Mouse (Mus musculus) forebrain, embryonic 11.5 days (tissue): ENCODE measurements around the gene Impdh1. TPM values are rescaled to one million over a fixed set of nuclear protein-coding genes. Genes with fewer than 3 reads are reported as not detected.
A peak's percentile ranks its signal among the peaks of the same experiment; 100 is the strongest.

Experiments used
- ATAC-seq: fragments of 200-750 bp; cut with Nextera tagmentation; replicated peaks from 2 replicates; pipeline ENCODE4 v1.8.0; 2017; ENCODE audit warnings: moderate TSS enrichment; ENCODE audit not compliant: low FRiP score
- DNase-seq: peaks from one replicate; pipeline ENCODE4 v3.0.0-alpha.2; 2017; ENCODE audit warnings: low spot score
- H3K27ac ChIP-seq: fragments of 300-500 bp; sonication (generic); 2 replicates; pipeline ENCODE4 v1.5.1; 2014; ENCODE audit warnings: low read depth, low read length
- H3K27me3 ChIP-seq: fragments of 300-500 bp; sonication (generic); 2 replicates; pipeline ENCODE4 v1.6.1; 2014; ENCODE audit warnings: mild to moderate bottlenecking, low read length, mixed read lengths; ENCODE audit not compliant: control insufficient read depth, insufficient read depth
- H3K36me3 ChIP-seq: fragments of 300-500 bp; sonication (generic); 2 replicates; pipeline ENCODE4 v1.6.1; 2014; ENCODE audit warnings: mild to moderate bottlenecking, low read length, moderate library complexity, mixed read lengths; ENCODE audit not compliant: control insufficient read depth, insufficient read depth
- H3K4me1 ChIP-seq: fragments of 300-500 bp; sonication (generic); replicated peaks from 2 replicates; pipeline ENCODE4 v1.6.1; 2014; ENCODE audit warnings: low read length, mixed read lengths; ENCODE audit not compliant: control insufficient read depth, insufficient read depth
- H3K4me2 ChIP-seq: fragments of 300-500 bp; sonication (generic); 2 replicates; pipeline ENCODE4 v1.6.1; 2014; ENCODE audit warnings: low read depth, mild to moderate bottlenecking, low read length, moderate library complexity, mixed read lengths; ENCODE audit not compliant: severe bottlenecking
- H3K4me3 ChIP-seq: fragments of 300-500 bp; sonication (generic); 2 replicates; pipeline ENCODE4 v1.5.1; 2014; ENCODE audit warnings: low read depth, low read length
- H3K9ac ChIP-seq: fragments of 300-500 bp; sonication (generic); 2 replicates; pipeline ENCODE4 v1.6.1; 2014; ENCODE audit warnings: low read length
- H3K9me3 ChIP-seq: fragments of 300-500 bp; sonication (generic); 2 replicates; pipeline ENCODE4 v1.6.1; 2016; ENCODE audit warnings: low read length, mixed read lengths; ENCODE audit not compliant: control insufficient read depth
- WGBS: fragments of 180-500 bp; shearing (Covaris S2); extraction: QIAGEN DNeasy Blood & Tissue Kit; methylation state at CpG from one replicate; pipeline ENCODE4 v1.1.7; 2014; 5-methylcytosine and 5-hydroxymethylcytosine counted together
- polyA plus RNA-seq: library from polyadenylated mRNA; unstranded; fragments of >200 nt; fragmentation: Nextera tagmentation; extraction: Ambion mirVana; gene quantifications from 2 replicates; pipeline ENCODE4 v1.2.1, GENCODE M21; 2014

The Impdh1 gene
- polyA plus RNA-seq, 1 experiment from 2014 or later, result 38.3 TPM

DNA sequence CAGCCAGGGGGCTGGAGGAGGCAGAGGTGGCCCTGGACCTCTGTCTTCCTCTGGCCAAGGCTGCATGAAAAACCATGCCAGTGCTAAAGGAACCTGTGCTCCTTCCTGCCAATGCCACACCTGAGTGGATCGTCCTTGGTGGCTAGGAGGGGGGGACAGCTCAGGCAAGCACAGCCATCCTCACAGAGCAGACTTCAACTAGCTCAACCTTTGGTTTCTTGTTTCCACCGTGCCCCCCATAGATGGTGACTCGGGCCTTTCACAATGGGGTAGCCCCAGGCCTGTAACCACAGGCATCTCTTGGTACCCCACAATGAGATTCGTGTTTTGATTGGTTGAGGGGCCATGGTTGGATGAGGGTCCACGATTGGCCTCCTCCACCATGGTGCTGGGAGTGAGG is 14.8 kb downstream of the Impdh1 start:
- H3K4me3 ChIP-seq, result no peak overlapping the region
- H3K27ac ChIP-seq, result no peak overlapping the region
- 90% methylated on average over 5 of the region's 5 CpGs for WGBS
- H3K36me3 ChIP-seq, result no peaks in the 10 kb centered on the region; the same call in 1 of the 2 replicates
- H3K4me1 ChIP-seq, result 0 out of 2 replicates have a peak, but pooled peaks cover 2% of the 10 kb centered on the region
- H3K9me3 ChIP-seq, result no peaks in the 10 kb centered on the region
- DNase-seq, result no peak
- ATAC-seq, result no peak
- H3K27me3 ChIP-seq, result peaks cover 2% of the 10 kb centered on the region; the same call in 1 of the 2 replicates
- H3K9ac ChIP-seq, result no peak overlapping the region
- no peak overlapping the region for H3K4me2 ChIP-seq

DNA sequence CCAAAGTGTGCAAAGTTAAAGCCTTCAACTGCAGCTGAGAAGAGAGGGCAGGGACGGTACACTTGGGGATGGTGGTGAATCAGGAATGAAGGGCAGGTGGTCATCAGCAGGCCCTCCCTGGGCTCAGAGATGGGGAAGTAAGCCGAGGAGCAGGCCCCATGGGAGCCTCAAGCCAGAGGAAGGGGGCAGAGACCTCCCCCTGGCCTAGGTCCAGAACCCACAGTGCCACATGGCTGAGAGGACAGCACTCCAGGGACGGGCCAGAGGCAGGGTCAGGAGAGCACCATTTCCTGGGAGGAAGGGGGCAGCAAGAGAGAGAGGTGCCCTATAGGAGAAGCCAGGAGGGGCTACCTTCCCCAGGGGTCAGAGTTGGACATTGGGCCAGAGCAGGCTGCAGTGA is 15.7 kb downstream of the Impdh1 start:
- Histone ChIP-seq H3K9me3 (no peaks in the 10 kb centered on the region), H3K27ac (no peak overlapping the region), H3K27me3 (peaks cover 2% of the 10 kb centered on the region; the same call in 1 of the 2 replicates), H3K4me2 (no peak overlapping the region), H3K4me3 (no peak overlapping the region), H3K4me1 (0 out of 2 replicates have a peak, but pooled peaks cover 2% of the 10 kb centered on the region), H3K9ac (no peak overlapping the region), H3K36me3 (no peaks in the 10 kb centered on the region; the same call in 1 of the 2 replicates)
- DNase-seq, result peak; percentile 38
- ATAC-seq, result no peak
- 68% methylated on average over 3 of the region's 3 CpGs for WGBS

DNA sequence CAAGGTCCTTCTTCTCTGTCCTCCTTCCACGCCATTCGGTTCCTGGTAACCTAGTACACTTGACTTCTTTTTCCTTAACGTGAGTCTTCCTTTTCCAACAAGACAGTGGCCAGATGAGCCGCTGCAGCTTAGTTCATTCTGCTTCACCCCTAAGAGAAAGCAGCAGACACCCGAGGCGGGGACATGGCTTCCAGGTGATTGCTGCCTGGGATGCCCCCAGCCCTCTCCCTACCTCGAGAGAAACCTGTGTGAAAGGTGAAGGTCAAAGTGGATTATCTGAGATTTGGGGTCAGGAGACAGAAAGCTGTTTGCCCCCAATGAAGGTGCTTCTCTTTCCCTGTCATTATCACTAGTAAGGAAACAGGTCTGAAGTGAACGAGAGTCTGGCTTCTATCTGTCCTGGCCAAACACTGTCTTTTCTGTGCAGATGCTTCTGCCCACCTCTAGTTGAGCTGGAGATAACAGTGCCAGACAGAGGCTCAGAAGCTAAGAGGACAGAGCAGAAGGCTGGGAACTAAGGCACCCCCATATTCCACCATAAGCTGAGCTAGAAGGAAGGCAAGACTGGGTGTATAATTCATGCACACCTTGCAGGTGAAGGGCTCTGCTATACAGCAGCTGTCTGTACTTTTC is 16.8 kb downstream of the Impdh1 start:
- H3K27me3 ChIP-seq, result peaks cover 2% of the 10 kb centered on the region; the same call in 1 of the 2 replicates
- DNase-seq, result no peak
- H3K36me3 ChIP-seq, result no peaks in the 10 kb centered on the region
- peak overlapping the region; percentile 19 for H3K4me3 ChIP-seq
- H3K4me2 ChIP-seq, result peak overlapping the region; percentile 44; the same call in 1 of the 2 replicates
- 0 out of 2 replicates have a peak, but pooled peaks cover 2% of the 10 kb centered on the region for H3K4me1 ChIP-seq
- 44% methylated on average over 8 of the region's 8 CpGs for WGBS
- no peak overlapping the region for H3K27ac ChIP-seq
- ATAC-seq, result no peak
- H3K9ac ChIP-seq, result no peak overlapping the region; the same call in 1 of the 2 replicates
- H3K9me3 ChIP-seq, result no peaks in the 10 kb centered on the region

DNA sequence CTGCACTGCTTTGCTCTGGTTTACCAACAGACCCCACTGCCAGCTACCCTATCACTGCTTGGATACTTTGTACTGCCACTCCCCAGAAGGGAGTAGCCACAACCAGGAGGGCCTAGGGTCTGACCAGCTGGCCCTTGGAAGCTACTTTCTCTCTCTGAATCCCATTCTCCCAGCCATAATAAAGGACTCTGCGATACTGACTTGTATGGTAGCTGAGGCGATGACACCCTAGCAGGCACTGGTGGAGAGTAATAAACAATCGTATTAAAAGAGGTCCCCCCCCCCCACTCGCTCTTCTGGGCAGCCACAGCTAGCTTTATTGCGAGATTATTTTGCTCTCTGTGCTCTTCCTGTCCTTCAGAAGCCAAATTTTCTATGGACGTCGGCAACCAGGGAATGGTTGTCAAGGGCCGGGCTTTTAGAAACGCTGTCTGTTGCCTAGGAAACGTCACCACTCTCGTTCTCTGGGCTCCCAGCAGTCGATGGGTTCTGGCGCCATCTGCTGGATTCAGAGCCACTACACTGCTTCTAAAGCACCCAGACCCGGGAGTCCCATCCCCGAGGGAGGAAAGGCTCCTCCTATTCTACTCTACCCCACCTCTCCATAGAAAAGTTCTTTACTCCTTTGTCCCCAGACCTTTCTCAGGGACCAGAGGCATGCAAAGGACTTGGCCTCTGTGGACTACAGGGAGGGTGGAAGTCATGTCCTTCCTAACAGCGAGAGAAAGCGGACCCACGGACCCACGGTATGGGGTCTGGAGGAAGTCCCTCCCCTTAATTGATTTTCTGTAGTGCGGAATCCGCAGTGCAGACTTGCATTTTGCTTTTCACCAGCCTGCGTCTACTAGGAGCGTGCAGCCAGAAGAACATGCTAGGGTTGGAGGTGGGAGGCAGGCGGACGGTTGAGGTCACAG is 17.6 kb downstream of the Impdh1 start:
- Histone ChIP-seq H3K4me3 (peak overlapping the region; percentile 19), H3K27ac (no peak overlapping the region), H3K9ac (no peak overlapping the region; the same call in 1 of the 2 replicates), H3K4me2 (peak overlapping the region; percentile 44), H3K36me3 (no peaks in the 10 kb centered on the region), H3K27me3 (peaks cover 2% of the 10 kb centered on the region; the same call in 1 of the 2 replicates), H3K4me1 (0 out of 2 replicates have a peak, but pooled peaks cover 2% of the 10 kb centered on the region), H3K9me3 (no peaks in the 10 kb centered on the region)
- ATAC-seq (peak; percentile 86), DNase-seq (peak; percentile 92)
- WGBS, result 15% methylated on average over 25 of the region's 25 CpGs

GRCm38 (mm10) chr6:29195846-29196698 is 20.1 kb downstream of the Impdh1 start:
- DNase-seq, result peak; percentile 51
- Histone ChIP-seq H3K9me3 (no peaks in the 10 kb centered on the region), H3K4me2 (no peak overlapping the region), H3K36me3 (no peaks in the 10 kb centered on the region), H3K27me3 (peaks cover 2% of the 10 kb centered on the region; the same call in 1 of the 2 replicates), H3K27ac (no peak overlapping the region), H3K4me3 (no peak overlapping the region), H3K4me1 (0 out of 2 replicates have a peak, but pooled peaks cover 2% of the 10 kb centered on the region), H3K9ac (no peak overlapping the region)
- ATAC-seq, result no peak
- 83% methylated on average over 5 of the region's 5 CpGs for WGBS

GRCm38 (mm10) chr6:29195146-29195545 is 21.0 kb downstream of the Impdh1 start:
- ATAC-seq, result no peak
- peak; percentile 22 for DNase-seq
- Histone ChIP-seq H3K4me1 (0 out of 2 replicates have a peak, but pooled peaks cover 2% of the 10 kb centered on the region), H3K27me3 (peaks cover 2% of the 10 kb centered on the region; the same call in 1 of the 2 replicates), H3K4me2 (no peak overlapping the region), H3K36me3 (no peaks in the 10 kb centered on the region), H3K4me3 (no peak overlapping the region), H3K9me3 (no peaks in the 10 kb centered on the region), H3K27ac (no peak overlapping the region), H3K9ac (no peak overlapping the region)
- WGBS, result 78% methylated on average over 5 of the region's 5 CpGs

- peak; percentile 29 for DNase-seq
- H3K27me3 ChIP-seq, result peaks cover 2% of the 10 kb centered on the region; the same call in 1 of the 2 replicates
Measured at GRCm38 (mm10) chr6:29193961-29194750, 22.0 kb downstream of the Impdh1 start.

More at GRCm38 (mm10) chr6:29193961-29194750, 22.0 kb downstream of the Impdh1 start:
- no peak for ATAC-seq
- Histone ChIP-seq H3K4me2 (no peak overlapping the region), H3K36me3 (no peaks in the 10 kb centered on the region), H3K9me3 (no peaks in the 10 kb centered on the region), H3K4me1 (0 out of 2 replicates have a peak, but pooled peaks cover 2% of the 10 kb centered on the region), H3K9ac (no peak overlapping the region), H3K4me3 (no peak overlapping the region), H3K27ac (no peak overlapping the region)
- 72% methylated on average over 15 of the region's 15 CpGs for WGBS
